Mouse (Mus musculus): ENCODE data around the gene Rdm1.
"Not testable (repeated sequence)": the region's sequence is repeated elsewhere in the genome, so short reads cannot be mapped to it uniquely, and the experiment has no call there.

Rdm1 gene

DNA sequence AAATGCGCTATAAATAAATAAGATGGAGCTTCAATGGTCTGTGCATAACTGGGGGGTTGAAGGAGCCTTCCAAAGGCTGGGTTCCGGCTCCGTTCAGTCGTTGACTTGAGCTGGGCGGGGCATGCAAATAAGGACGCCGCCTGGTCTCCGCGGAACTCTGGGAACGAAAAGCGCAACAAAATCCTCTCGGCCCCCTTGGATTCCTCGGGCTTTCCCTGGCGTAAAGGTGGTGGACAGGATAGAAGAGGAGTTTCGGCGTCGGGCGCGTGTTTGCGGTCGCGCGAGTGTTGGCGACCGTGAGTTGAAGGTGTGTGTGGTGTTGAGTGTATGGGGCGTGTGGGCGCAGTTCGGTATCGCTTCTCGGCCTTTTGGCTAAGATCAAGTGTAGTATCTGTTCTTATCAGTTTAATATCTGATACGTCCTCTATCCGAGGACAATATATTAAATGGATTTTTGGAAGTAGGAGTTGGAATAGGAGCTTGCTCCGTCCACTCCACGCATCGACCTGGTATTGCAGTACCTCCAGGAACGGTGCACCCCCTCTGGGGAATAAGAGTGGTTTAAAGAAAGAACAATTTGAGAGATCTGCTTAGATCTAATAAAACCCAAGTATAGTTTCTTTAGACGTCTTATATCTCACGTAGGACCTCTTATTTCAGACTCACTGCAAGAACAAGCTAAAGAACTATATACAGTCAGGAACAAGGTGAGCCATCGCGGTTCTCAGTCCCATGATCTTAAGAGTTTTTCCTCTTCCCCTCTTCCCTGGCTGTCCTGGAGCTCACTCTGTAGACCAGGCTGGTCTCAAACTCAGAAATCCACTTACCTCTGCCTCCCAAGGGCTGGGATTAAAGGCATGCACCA is 31.1 kb downstream of the Rdm1 start:
- not testable (repeated sequence) for DNase-seq (ENCODE audit: low spot score)

GRCm38 (mm10) chr11:101658751-101659558 is 32.0 kb downstream of the Rdm1 start:
- no peak for DNase-seq (ENCODE audit: low spot score)

- no peak for DNase-seq (ENCODE audit: low spot score)
Observed at GRCm38 (mm10) chr11:101661191-101661590, 34.2 kb downstream of the Rdm1 start.

- DNase-seq (ENCODE audit: low spot score): no peak
Observed at GRCm38 (mm10) chr11:101661786-101662185, 34.8 kb downstream of the Rdm1 start.

DNA sequence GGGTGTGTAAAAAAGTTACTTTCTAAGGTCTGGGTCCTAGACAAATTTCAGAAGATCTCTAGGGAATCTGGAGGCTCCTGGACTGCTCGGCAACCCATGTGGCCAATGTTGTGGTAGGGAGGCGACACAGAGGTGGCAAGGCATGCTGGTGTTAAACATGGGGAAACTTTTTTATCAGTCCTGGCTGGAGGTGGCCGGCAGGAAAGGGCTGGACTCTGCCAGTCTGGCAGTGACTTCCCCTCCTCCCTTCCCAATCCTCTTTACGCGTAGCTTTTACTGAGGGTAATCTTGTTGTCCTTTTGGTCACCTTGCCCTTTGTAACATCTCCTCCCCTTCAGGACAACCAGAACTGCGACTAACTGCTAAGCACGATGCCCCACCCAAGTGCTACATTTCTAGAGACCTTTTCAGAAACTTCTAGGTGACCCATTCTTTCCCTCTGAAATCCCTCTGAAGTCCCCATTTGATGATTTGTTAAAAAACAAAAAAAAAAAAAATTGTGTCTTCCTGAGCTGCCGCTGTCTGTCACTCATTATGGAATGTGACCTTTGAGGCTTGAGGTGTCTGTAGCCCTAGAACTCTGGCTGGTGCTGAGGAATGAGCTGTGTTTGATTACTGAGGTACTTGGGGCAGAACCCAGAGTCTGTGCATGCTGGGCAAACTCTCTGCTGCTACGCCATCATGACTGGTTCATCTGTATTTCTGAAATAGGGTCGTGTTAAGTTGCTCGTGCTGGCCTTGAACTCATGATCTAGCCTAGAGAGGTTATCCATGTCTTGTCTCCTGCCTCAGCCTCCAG is 36.4 kb downstream of the Rdm1 start:
- no peak for DNase-seq (ENCODE audit: low spot score)

DNA sequence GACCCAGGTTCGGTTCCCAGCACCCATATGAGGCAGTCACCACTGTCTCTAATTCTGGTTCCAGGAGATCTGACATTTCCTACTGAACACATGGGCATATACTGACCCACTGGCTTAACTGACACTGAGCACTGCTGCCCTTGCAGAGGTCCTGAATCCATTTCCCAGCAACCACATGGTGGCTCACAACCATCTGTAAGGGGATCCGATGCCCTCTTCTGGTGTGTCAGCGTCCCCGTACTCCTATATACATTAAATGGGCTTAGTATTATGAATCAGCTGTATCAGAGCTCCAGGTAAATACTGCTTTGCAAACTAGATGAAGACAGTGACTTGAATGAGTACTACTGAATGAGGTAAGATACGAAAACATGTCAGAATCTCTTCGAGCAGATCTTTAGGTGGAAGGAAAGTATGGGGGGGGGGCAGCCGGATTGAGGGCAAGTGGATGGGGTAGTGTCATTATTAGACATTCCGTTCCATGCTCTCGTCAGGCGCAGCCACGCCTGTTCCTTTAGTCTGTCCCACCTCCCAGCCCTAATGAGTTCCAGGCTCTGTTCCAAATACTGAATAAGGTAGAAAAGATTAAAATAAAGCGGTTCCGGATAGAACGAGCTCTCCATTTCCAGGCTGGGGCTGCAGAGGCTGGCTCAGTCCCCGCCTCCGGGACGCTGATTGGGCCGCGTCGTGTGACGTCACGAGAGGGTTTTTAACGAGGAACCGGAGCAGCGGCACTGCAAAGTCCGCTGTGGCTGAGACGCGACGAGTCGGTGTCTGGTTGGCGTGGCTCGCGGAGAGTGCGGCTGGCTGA is 38.0 kb downstream of the Rdm1 start, which contains the start of gene Arl4d:
Gene Arl4d (plus strand): TSS at position 717 of the 811 bp plus-strand sequence.
- peak; percentile 91 for DNase-seq (ENCODE audit: low spot score)

- DNase-seq (ENCODE audit: low spot score): no peak
Observed at GRCm38 (mm10) chr11:101665636-101665992, 38.6 kb downstream of the Rdm1 start.

DNA sequence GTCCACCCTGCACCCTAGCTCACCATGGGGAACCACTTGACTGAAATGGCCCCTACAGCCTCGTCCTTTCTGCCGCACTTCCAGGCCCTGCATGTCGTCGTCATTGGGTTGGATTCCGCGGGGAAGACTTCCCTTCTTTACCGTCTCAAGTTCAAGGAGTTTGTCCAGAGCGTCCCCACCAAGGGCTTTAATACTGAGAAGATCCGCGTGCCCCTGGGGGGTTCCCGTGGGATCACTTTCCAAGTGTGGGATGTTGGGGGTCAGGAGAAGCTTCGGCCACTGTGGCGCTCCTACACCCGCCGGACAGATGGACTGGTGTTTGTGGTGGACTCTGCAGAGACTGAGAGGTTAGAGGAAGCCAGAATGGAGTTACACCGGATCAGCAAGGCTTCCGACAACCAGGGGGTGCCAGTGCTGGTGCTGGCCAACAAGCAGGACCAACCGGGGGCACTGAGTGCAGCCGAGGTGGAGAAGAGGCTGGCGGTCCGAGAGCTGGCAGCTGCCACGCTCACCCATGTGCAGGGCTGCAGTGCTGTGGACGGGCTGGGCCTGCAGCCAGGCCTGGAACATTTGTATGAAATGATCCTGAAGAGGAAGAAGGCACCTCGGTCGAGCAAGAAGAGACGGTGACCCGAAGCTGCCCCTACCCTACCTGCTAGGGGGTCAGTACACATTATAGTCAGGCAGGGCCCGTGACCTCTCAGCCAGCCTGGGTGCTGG is 39.8 kb downstream of the Rdm1 start:
- no peak for DNase-seq (ENCODE audit: low spot score)

DNA sequence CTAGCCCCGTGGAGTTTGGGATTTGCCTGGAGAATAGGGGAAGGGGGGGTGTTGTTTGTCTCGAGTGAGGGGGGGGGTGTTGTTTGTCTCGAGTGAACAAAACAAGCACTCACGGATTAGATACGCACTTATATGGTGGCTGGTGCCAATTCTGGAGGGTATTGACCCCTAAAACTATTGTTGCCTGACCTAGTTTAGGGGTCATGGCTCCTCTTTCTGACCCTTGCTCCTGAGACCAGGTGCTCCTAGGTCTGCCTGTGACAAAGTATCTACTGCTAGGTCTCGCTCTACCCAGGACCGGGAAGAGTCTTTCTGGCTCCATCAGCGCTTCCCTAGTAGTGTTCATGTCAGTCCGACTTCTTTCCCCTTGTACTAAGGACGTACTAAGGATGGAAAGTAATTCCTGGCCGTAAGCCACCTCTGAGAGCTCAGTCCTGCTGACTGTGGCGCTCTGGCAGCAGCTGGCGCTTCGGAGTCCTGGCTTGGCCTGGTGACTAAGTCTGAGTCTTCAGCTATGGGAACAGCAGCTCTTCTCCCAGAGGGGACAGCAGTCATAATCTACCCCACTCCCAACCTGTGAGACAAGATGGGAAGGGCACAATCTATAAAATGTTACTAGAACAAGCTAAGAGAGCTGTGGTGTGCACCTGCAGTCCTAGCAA is 41.0 kb downstream of the Rdm1 start:
- no peak for DNase-seq (ENCODE audit: low spot score)

- no peak for DNase-seq (ENCODE audit: low spot score)
Observed at GRCm38 (mm10) chr11:101668546-101669261, 41.7 kb downstream of the Rdm1 start.

- DNase-seq (ENCODE audit: low spot score): no peak
Observed at GRCm38 (mm10) chr11:101670334-101670733, 43.3 kb downstream of the Rdm1 start.

- no peak for DNase-seq (ENCODE audit: low spot score)
Observed at GRCm38 (mm10) chr11:101671255-101671654, 44.3 kb downstream of the Rdm1 start.

DNA sequence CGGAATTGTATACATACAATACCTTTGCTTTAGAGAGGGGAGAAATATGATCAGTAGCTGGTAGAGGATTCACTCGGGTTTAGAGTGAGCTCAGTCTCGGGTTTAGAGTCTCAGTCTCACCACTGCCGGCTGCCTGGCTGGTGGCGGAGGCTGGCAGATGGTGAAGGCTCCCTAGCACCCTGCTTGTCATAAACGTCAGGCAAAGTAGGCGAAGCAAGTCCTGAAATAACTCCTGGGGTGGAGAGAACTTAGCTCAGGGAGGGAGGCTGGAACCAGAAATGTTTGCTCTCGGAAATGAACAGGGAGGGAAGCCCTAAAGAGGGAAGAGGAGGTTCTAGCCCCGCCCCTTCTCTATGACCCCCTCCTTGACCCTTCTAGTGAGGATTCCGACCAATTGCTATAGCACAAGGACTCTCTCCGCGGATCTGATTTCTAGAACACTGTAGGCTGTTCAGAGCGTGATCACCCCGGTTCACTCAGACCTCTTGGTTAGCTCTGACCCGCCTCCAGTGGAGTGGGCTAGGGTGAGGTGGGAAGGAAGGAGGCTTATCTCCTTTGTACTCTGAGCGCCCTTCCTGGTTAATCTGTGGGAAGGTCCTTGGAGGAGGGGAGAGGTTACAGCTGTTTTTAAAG is 46.1 kb downstream of the Rdm1 start:
- no peak for DNase-seq (ENCODE audit: low spot score)

- no peak for DNase-seq (ENCODE audit: low spot score)
Observed at GRCm38 (mm10) chr11:101674106-101674505, 47.1 kb downstream of the Rdm1 start.

- no peak for DNase-seq (ENCODE audit: low spot score)
Observed at GRCm38 (mm10) chr11:101675349-101675748, 48.4 kb downstream of the Rdm1 start.

DNA sequence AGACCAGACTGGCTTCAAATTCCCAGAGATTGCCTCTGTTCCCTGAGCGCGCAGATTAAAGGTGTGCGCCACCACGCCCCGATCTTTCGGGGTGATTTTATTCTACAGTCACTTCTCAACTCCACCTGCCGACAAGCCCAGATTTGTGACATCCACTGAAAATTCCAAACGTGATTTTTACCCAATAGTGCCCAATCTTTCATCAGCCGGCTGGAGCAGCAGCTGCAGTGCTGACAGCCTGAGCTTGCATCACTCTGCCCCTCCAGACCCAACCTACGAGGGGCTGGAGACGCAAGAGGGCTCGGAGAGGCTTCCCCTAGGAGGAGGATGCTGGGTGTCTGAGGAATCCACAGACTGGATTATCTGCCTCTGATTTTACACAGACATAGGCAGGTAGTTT is 50.7 kb downstream of the Rdm1 start:
- DNase-seq (ENCODE audit: low spot score): no peak

- no peak for DNase-seq (ENCODE audit: low spot score)
Observed at GRCm38 (mm10) chr11:101678770-101679169, 51.8 kb downstream of the Rdm1 start.

DNA sequence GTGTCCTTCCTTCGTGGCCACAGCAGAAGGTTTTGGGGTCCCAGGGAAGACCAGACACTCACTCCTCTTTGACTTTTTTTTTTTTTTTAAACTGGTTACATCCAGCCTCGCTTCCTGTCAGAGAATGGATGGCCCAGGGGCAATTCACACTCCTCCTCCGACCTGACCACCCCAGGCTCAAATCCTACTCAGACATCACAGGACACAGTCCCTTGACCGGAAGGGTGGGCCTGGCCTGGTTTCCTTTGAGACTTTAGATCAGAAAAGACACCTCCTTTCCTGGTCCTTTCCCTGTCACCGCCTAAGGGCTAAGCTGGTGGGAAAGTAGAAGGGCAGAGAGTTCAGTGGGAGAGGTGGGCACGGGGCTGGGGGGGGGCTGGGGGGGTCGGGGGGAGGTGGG is 52.9 kb downstream of the Rdm1 start:
- DNase-seq (ENCODE audit: low spot score): no peak

All from urinary bladder, postnatal 10 days (tissue).